Mouse (Mus musculus) spleen, adult 2 months (tissue): Measurements from ENCODE around the gene Tma7. TPM values are rescaled to one million over a fixed set of nuclear protein-coding genes. Genes with fewer than 3 reads are reported as not detected.

Source experiments
- DNase-seq, 2 experiments: peaks; one replicate each; pipeline versions ENCODE4 v3.0.0 to v3.0.0-alpha.2; 2012 to 2021; ENCODE audit warnings: low spot score in 2 of 2, low read depth in 1 of 2
- H3K27ac ChIP-seq: fragments of 200-500 bp; 2 replicates; pipeline ENCODE4 v1.5.1; 2012; ENCODE audit warnings: low read length, inconsistent platforms; ENCODE audit not compliant: insufficient read depth
- H3K27me3 ChIP-seq: fragments of 200-500 bp; 2 replicates; pipeline ENCODE4 v1.6.1; 2012; ENCODE audit warnings: mild to moderate bottlenecking, moderate library complexity, low read length, inconsistent platforms; ENCODE audit not compliant: control insufficient read depth, insufficient read depth
- H3K36me3 ChIP-seq: fragments of 200-500 bp; 2 replicates; pipeline ENCODE4 v1.6.1; 2012; ENCODE audit warnings: mild to moderate bottlenecking, low read length, inconsistent platforms; ENCODE audit not compliant: control insufficient read depth, insufficient read depth
- H3K4me1 ChIP-seq: fragments of 200-500 bp; 2 replicates; pipeline ENCODE4 v1.6.1; 2011; ENCODE audit warnings: inconsistent platforms; ENCODE audit not compliant: control insufficient read depth, insufficient read depth, insufficient read length
- H3K4me3 ChIP-seq: fragments of 200-500 bp; 2 replicates; pipeline ENCODE4 v1.5.1; 2011; ENCODE audit warnings: mild to moderate bottlenecking, inconsistent platforms; ENCODE audit not compliant: insufficient read depth, insufficient read length; ENCODE audit errors: extremely low read depth
- CTCF ChIP-seq: fragments of 200-500 bp; IDR thresholded peaks from 2 replicates; pipeline ENCODE4 v1.5.1; 2011; ENCODE audit warnings: mild to moderate bottlenecking, inconsistent platforms; ENCODE audit not compliant: insufficient read depth, insufficient read length, insufficient replicate concordance; ENCODE audit errors: extremely low read depth
- POLR2A ChIP-seq: fragments of 200-500 bp; IDR thresholded peaks from 2 replicates; pipeline ENCODE4 v1.6.1; 2011; ENCODE audit warnings: low read depth, low read length, inconsistent platforms
- WGBS: fragments of 180-500 bp; shearing (Covaris S2); methylation state at CpG from one replicate; pipeline ENCODE4 v1.1.7; 2018; 5-methylcytosine and 5-hydroxymethylcytosine counted together
- polyA plus RNA-seq: library from polyadenylated mRNA; depleted of rRNA; stranded (reverse); fragments of >200 nt; gene quantifications from 2 replicates; pipeline ENCODE4 v1.2.3, GENCODE M21; 2012

Tma7 gene
- polyA plus RNA-seq, 1 experiment = 16.4 TPM

GRCm38 (mm10) chr9:109038086-109038895 is 44.1 kb downstream of the Tma7 start, which contains the start of gene Shisa5:
Gene Shisa5, plus strand, starts transcription at chr9:109038565.
- Histone ChIP-seq H3K27me3 (no peaks in the 10 kb centered on the region), H3K4me1 (peaks cover 18% of the 10 kb centered on the region; the same call in 1 of the 2 replicates), H3K27ac (peak within 1 kb of the TSS; percentile 84), H3K36me3 (no peaks in the 10 kb centered on the region), H3K4me3 (peak within 1 kb of the TSS; percentile 92)
- 1% methylated on average over 40 of the region's 40 CpGs for WGBS
- peak in 1 of 2 experiments; percentile 84 for DNase-seq
- TF ChIP-seq POLR2A (peak; percentile 78), CTCF (no peak)

- no peak for DNase-seq
- Histone ChIP-seq H3K27ac (no peak overlapping the region), H3K4me1 (peaks cover 4% of the 10 kb centered on the region; the same call in 1 of the 2 replicates), H3K27me3 (no peaks in the 10 kb centered on the region), H3K4me3 (no peak overlapping the region), H3K36me3 (0 out of 2 replicates have a peak, but pooled peaks cover 2% of the 10 kb centered on the region)
- WGBS = 74% methylated on average over 6 of the region's 6 CpGs
- no peak for TF ChIP-seq CTCF
Observed at GRCm38 (mm10) chr9:109032435-109032834, 50.0 kb downstream of the Tma7 start.

GRCm38 (mm10) chr9:109031686-109032085 is 50.7 kb downstream of the Tma7 start:
- WGBS = 91% methylated on average over 8 of the region's 8 CpGs
- H3K4me1 ChIP-seq = peaks cover 4% of the 10 kb centered on the region; the same call in 1 of the 2 replicates
- TF ChIP-seq POLR2A (no peak), CTCF (no peak)
- H3K27me3 ChIP-seq = no peaks in the 10 kb centered on the region
- 0 out of 2 replicates have a peak, but pooled peaks cover 2% of the 10 kb centered on the region for H3K36me3 ChIP-seq
- no peak overlapping the region for H3K27ac ChIP-seq
- DNase-seq = no peak
- no peak overlapping the region for H3K4me3 ChIP-seq

- H3K4me3 ChIP-seq = no peak overlapping the region
- no peak overlapping the region for H3K27ac ChIP-seq
- H3K27me3 ChIP-seq = no peaks in the 10 kb centered on the region
- no peak for DNase-seq
- H3K36me3 ChIP-seq = 0 out of 2 replicates have a peak, but pooled peaks cover 2% of the 10 kb centered on the region
- no peak for TF ChIP-seq CTCF
- no peak for TF ChIP-seq POLR2A
- peaks cover 4% of the 10 kb centered on the region; the same call in 1 of the 2 replicates for H3K4me1 ChIP-seq
- 90% methylated on average over 7 of the region's 7 CpGs for WGBS
Observed at GRCm38 (mm10) chr9:109031001-109031400, 51.4 kb downstream of the Tma7 start.

- DNase-seq = no peak
- TF ChIP-seq CTCF (no peak), POLR2A (no peak)
- Histone ChIP-seq H3K4me3 (no peak overlapping the region), H3K4me1 (peaks cover 4% of the 10 kb centered on the region; the same call in 1 of the 2 replicates), H3K27me3 (no peaks in the 10 kb centered on the region), H3K36me3 (0 out of 2 replicates have a peak, but pooled peaks cover 2% of the 10 kb centered on the region), H3K27ac (no peak overlapping the region)
- WGBS = 88% methylated on average over 3 of the region's 3 CpGs
Observed at GRCm38 (mm10) chr9:109030312-109030711, 52.1 kb downstream of the Tma7 start.

- DNase-seq = no peak
- 0 out of 2 replicates have a peak, but pooled peaks cover 2% of the 10 kb centered on the region for H3K36me3 ChIP-seq
- H3K27me3 ChIP-seq = no peaks in the 10 kb centered on the region
- WGBS = 68% methylated on average over 5 of the region's 5 CpGs
- H3K4me3 ChIP-seq = no peak overlapping the region
- no peak overlapping the region for H3K27ac ChIP-seq
- TF ChIP-seq POLR2A = no peak
- H3K4me1 ChIP-seq = peaks cover 4% of the 10 kb centered on the region; the same call in 1 of the 2 replicates
Observed at GRCm38 (mm10) chr9:109028919-109029318, 53.5 kb downstream of the Tma7 start.

GRCm38 (mm10) chr9:109028421-109028820 is 54.0 kb downstream of the Tma7 start:
- Histone ChIP-seq H3K4me1 (peaks cover 7% of the 10 kb centered on the region; the same call in 1 of the 2 replicates), H3K27ac (no peak overlapping the region), H3K4me3 (no peak overlapping the region), H3K27me3 (no peaks in the 10 kb centered on the region), H3K36me3 (0 out of 2 replicates have a peak, but pooled peaks cover 2% of the 10 kb centered on the region)
- 96% methylated on average over 3 of the region's 3 CpGs for WGBS
- no peak for TF ChIP-seq POLR2A
- no peak for TF ChIP-seq CTCF
- DNase-seq = no peak
